ENCODE assay signal across 7 mouse cellular contexts in the genomic region with DNA sequence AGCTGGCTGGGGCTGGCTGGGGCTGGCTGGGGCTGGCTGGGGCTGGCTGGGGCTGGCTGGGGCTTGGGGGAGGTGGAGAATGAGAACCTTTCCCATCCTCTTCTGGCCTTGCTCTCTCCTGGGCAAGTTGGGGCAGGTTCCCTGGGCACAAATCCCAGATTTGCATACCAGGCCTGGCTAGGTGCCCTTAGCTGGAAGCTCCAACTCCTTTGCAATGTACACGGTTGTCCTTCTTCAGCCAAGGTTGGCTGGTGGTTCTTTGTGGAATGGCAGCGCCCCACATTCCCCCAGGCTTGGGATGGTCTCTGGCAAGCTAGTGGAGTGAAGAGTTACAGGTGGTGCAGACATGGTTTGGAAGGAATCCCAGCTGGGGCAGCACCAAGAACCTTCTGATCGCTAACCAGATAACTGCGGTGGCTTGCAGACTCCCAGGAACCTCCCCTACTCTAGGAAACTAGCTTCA.
DNase-seq lines count a peak whose midpoint lies in the region; ATAC-seq and TF ChIP-seq lines count a peak whose summit lies in the region.

No protein-coding gene starts in this region.

- H3K27me3 ChIP-seq in midbrain, postnatal 0 days (ENCODE audit: insufficient read depth, low read length), result no peaks in the 10 kb centered on the region
- H3K27me3 ChIP-seq in midbrain, embryonic 10.5 days (ENCODE audit: low read depth, poor library complexity, severe bottlenecking), result no peaks in the 10 kb centered on the region
- no peaks in the 10 kb centered on the region; the same call in 1 of the 2 replicates for H3K27me3 ChIP-seq in thymus, adult 2 months (ENCODE audit: control insufficient read depth, insufficient read depth, low read length)

- DNase-seq in midbrain, postnatal 0 days (ENCODE audit: low spot score), result peak; percentile 18
- DNase-seq in midbrain, embryonic 10.5 days (ENCODE audit: low spot score), result no peak
- DNase-seq in cerebellum, adult 9-11 months, result peak; percentile 49
- peak; percentile 55 to 57 for DNase-seq in heart, postnatal 36 days
- peak; percentile 47 for DNase-seq in urinary bladder, postnatal 25 days (ENCODE audit: low spot score)
- DNase-seq in natural killer cell, adult 2 months (ENCODE audit: low spot score in 2 of 2), result no peak
- DNase-seq in thymus, adult 2 months, result no peak

- no peaks in the 10 kb centered on the region for H3K4me1 ChIP-seq in midbrain, postnatal 0 days (ENCODE audit: insufficient read depth, low read length)
- H3K4me1 ChIP-seq in midbrain, embryonic 10.5 days, result peaks cover 2% of the 10 kb centered on the region; the same call in 1 of the 2 replicates
- peaks cover 8% of the 10 kb centered on the region for H3K4me1 ChIP-seq in thymus, adult 2 months (replicated peaks; ENCODE audit: control insufficient read depth, insufficient read depth, low read length)

- H3K27ac ChIP-seq in midbrain, postnatal 0 days (ENCODE audit: low read depth, low read length), result no peak overlapping the region
- H3K27ac ChIP-seq in midbrain, embryonic 10.5 days (replicated peaks), result no peak overlapping the region; the same call in 1 of the 2 replicates
- no peak overlapping the region for H3K27ac ChIP-seq in thymus, adult 2 months (ENCODE audit: control insufficient read depth, insufficient read depth, low read length)

- no peak overlapping the region for H3K4me3 ChIP-seq in midbrain, postnatal 0 days (ENCODE audit: low read depth, low read length)
- no peak overlapping the region for H3K4me3 ChIP-seq in midbrain, embryonic 10.5 days
- H3K4me3 ChIP-seq in thymus, adult 2 months (ENCODE audit: control insufficient read depth, insufficient read depth, low read length), result no peak overlapping the region

- WGBS in midbrain, postnatal 0 days, result 94% methylated on average over 4 of the region's 4 CpGs
- WGBS in midbrain, embryonic 10.5 days, result 91% methylated on average over 4 of the region's 4 CpGs
- WGBS in thymus, adult 2 months, result 50% methylated on average over 4 of the region's 4 CpGs

- no peaks in the 10 kb centered on the region for H3K36me3 ChIP-seq in midbrain, postnatal 0 days (ENCODE audit: insufficient read depth, low read length)
- no peaks in the 10 kb centered on the region for H3K36me3 ChIP-seq in midbrain, embryonic 10.5 days
- no peaks in the 10 kb centered on the region for H3K36me3 ChIP-seq in thymus, adult 2 months (ENCODE audit: control insufficient read depth, insufficient read depth, low read length)

- intact Hi-C loops in heart, postnatal 36 days (cut with DNase I), result no loop called here

- ATAC-seq in midbrain, postnatal 0 days (ENCODE audit: low FRiP score), result no peak

- TF ChIP-seq CTCF in midbrain, postnatal 0 days (IDR thresholded peaks at IDR 0.05), result no peak
- TF ChIP-seq CTCF in thymus, adult 2 months (IDR thresholded peaks at IDR 0.05; ENCODE audit: borderline replicate concordance, control insufficient read depth, extremely low read depth, insufficient read depth, low read length, poor library complexity), result no peak

- no peak for TF ChIP-seq POLR2A in thymus, adult 2 months (IDR thresholded peaks at IDR 0.05; ENCODE audit: control insufficient read depth, extremely low read depth, insufficient read depth, low read length, poor library complexity)

- no peak overlapping the region for H3K4me2 ChIP-seq in midbrain, postnatal 0 days (ENCODE audit: low read depth, low read length, poor library complexity, severe bottlenecking)

- no peaks in the 10 kb centered on the region for H3K9me3 ChIP-seq in midbrain, postnatal 0 days (ENCODE audit: low read length)
- H3K9me3 ChIP-seq in midbrain, embryonic 10.5 days (replicated peaks), result no peaks in the 10 kb centered on the region

- H3K9ac ChIP-seq in midbrain, postnatal 0 days (replicated peaks; ENCODE audit: low read length, poor library complexity, severe bottlenecking), result no peak overlapping the region

Comparison
In these comparisons a context has a peak if more than half of its experiments do, and no peak if none do; other contexts are left out.
1. DNase-seq: peak in midbrain, postnatal 0 days (single experiment), cerebellum, adult 9-11 months (single experiment), heart, postnatal 36 days (2 of 2) and urinary bladder, postnatal 25 days (single experiment); none in midbrain, embryonic 10.5 days (single experiment), natural killer cell, adult 2 months (0 of 2) and thymus, adult 2 months (single experiment).